Mouse (Mus musculus): ENCODE results near the gene Phtf2. TPM values are rescaled to one million over a fixed set of nuclear protein-coding genes. Genes with fewer than 3 reads are reported as not detected.

Phtf2 gene
- total RNA-seq, 2 experiments from 2014 or later = 74.8 to 94.0 TPM

Other genes starting within 250 kb of the Phtf2 start
- 10 to 100 TPM; 18.4 to 20.8 TPM for gene Tmem60, start 67 bp upstream of the Phtf2 start, total RNA-seq (2021)
- gene Rsbn1l, start 74.3 kb upstream of the Phtf2 start, total RNA-seq (2021) = 10 to 100 TPM; 12.5 to 14.0 TPM
- gene Ptpn12, start 173.8 kb upstream of the Phtf2 start, total RNA-seq (2021) = 10 to 100 TPM; 41.9 to 46.7 TPM

Measured in gastrocnemius, postnatal 4 days (tissue).